Mouse (Mus musculus): ENCODE results near the gene Abl2.

GRCm38 (mm10) chr1:156630965-156631364 lies 72.4 kb downstream of the Abl2 start:
- TF ChIP-seq POLR2A (IDR thresholded peaks at IDR 0.05; ENCODE audit: borderline replicate concordance, control insufficient read depth, low read depth, low read length): no peak
- TF ChIP-seq CTCF (IDR thresholded peaks at IDR 0.05; ENCODE audit: control insufficient read depth, insufficient read depth, low read length): peak; percentile 53

Data from bone marrow, adult 2 months (tissue).